Mouse (Mus musculus) forebrain, embryonic 16.5 days (tissue): ENCODE results near the gene Gm3045. TPM values are rescaled to one million over a fixed set of nuclear protein-coding genes. Genes with fewer than 3 reads are reported as not detected.
A peak's percentile ranks its signal among the peaks of the same experiment; 100 is the strongest.

Experiments
- ATAC-seq: fragments of 200-750 bp; cut with Nextera tagmentation; 2 replicates; pipeline ENCODE4 v1.8.0; 2017; ENCODE audit warnings: mild to moderate bottlenecking, moderate library complexity
- H3K27ac ChIP-seq: fragments of 300-500 bp; sonication (generic); 2 replicates; pipeline ENCODE4 v1.5.1; 2014; ENCODE audit warnings: low read length, control low read depth
- H3K27me3 ChIP-seq: fragments of 300-500 bp; sonication (generic); replicated peaks from 2 replicates; pipeline ENCODE4 v1.6.1; 2014; ENCODE audit warnings: low read length; ENCODE audit not compliant: control insufficient read depth, insufficient read depth
- H3K36me3 ChIP-seq: fragments of 300-500 bp; sonication (generic); 2 replicates; pipeline ENCODE4 v1.6.1; 2014; ENCODE audit not compliant: control insufficient read depth, insufficient read depth
- H3K4me1 ChIP-seq: fragments of 300-500 bp; sonication (generic); replicated peaks from 2 replicates; pipeline ENCODE4 v1.6.1; 2014; ENCODE audit warnings: low read length; ENCODE audit not compliant: control insufficient read depth, insufficient read depth
- H3K4me2 ChIP-seq: fragments of 300-500 bp; sonication (generic); 2 replicates; pipeline ENCODE4 v1.6.1; 2014; ENCODE audit warnings: mild to moderate bottlenecking, low read length, control low read depth
- H3K4me3 ChIP-seq: fragments of 300-500 bp; sonication (generic); replicated peaks from 2 replicates; pipeline ENCODE4 v1.5.1; 2014; ENCODE audit warnings: mild to moderate bottlenecking, low read length, control low read depth
- H3K9ac ChIP-seq: fragments of 300-500 bp; sonication (generic); replicated peaks from 2 replicates; pipeline ENCODE4 v1.6.1; 2014; ENCODE audit warnings: low read depth, low read length, control low read depth
- H3K9me3 ChIP-seq: fragments of 300-500 bp; sonication (generic); 2 replicates; pipeline ENCODE4 v1.6.1; 2016; ENCODE audit warnings: low read length; ENCODE audit not compliant: control insufficient read depth
- WGBS: fragments of 180-500 bp; shearing (Covaris S2); extraction: QIAGEN DNeasy Blood & Tissue Kit; methylation state at CpG from one replicate; pipeline ENCODE4 v1.1.7; 2014; 5-methylcytosine and 5-hydroxymethylcytosine counted together
- polyA plus RNA-seq: library from polyadenylated mRNA; unstranded; fragments of >200 nt; fragmentation: Nextera tagmentation; extraction: Ambion mirVana; gene quantifications from 2 replicates; pipeline ENCODE4 v1.2.1, GENCODE M21; 2015

Gene Gm3045
- polyA plus RNA-seq, 1 experiment from 2014 or later: not detected

DNA sequence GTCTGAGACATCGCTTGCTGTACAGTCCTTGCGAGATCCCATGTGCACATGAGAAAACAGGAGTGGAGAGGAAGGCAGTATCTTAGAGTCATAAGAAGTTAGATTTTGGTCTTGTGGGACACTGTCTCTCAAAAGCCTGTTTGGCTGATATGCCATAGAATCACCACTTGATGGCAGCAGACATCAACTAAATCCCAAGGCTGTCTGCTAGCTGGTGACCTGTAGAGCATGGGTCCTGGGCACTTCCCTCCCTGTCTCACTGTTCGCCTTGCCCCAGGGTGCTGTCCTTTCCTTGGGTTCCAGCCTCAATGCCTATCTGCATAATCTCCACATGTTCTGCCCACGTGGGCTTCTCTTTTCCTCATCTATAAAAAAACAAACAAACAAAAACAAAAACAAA, 49.0 kb downstream of the Gm3045 start:
- Histone ChIP-seq H3K9ac (no peak overlapping the region), H3K27me3 (no peaks in the 10 kb centered on the region), H3K9me3 (no peaks in the 10 kb centered on the region), H3K4me1 (peaks cover 11% of the 10 kb centered on the region), H3K27ac (no peak overlapping the region), H3K36me3 (no peaks in the 10 kb centered on the region), H3K4me3 (no peak overlapping the region), H3K4me2 (no peak overlapping the region)
- peak; percentile 47 for ATAC-seq
- 35% methylated on average over 4 of the region's 4 CpGs for WGBS

DNA sequence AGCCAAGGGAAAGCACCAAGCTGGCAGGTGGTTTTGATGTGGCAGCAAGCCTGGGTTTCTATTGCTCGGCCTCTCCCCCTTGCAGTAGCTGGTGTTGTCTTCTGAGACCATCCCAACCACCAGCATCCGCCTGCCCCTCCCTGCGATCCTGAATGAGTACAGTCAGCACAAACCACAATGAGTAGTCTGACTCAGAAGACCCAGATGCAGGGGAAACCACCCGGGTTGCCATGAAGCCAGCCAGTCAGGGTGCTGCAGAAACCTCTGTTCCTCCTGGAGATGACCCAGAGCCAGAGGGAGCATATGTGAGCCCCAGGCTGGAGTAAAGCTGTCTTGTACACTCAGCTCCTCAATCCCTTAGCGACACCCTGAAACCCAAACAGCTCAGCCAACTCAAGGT, 50.4 kb downstream of the Gm3045 start:
- no peaks in the 10 kb centered on the region for H3K27me3 ChIP-seq
- WGBS: 65% methylated on average over 5 of the region's 5 CpGs
- H3K36me3 ChIP-seq: no peaks in the 10 kb centered on the region
- no peak overlapping the region for H3K4me2 ChIP-seq
- 0 out of 2 replicates have a peak, but pooled peaks have one; percentile 24 for ATAC-seq
- no peak overlapping the region for H3K27ac ChIP-seq
- no peak overlapping the region for H3K9ac ChIP-seq
- H3K4me3 ChIP-seq: no peak overlapping the region
- peaks cover 11% of the 10 kb centered on the region for H3K4me1 ChIP-seq
- H3K9me3 ChIP-seq: no peaks in the 10 kb centered on the region

DNA sequence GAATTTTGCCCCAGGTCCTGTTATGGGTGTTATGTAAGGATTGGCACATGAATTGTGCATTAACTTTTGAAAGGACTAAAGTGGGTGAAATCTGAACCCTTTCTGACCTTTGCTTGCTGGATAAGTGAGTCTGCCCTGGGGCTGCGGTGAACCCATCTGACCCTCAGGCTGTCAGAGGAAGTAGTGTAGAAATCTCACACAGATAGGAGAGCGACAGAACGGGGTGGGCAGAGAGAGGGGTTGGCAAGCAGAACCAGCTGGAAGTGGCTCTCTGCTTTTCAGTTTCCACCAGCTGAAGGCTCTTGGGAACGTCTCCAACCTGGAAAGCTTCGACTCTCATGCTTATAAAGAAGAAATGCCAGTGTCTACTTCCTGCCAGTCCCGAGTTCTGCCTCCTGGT, 50.9 kb downstream of the Gm3045 start:
- no peak overlapping the region for H3K4me2 ChIP-seq
- peaks cover 11% of the 10 kb centered on the region for H3K4me1 ChIP-seq
- WGBS: 40% methylated on average over 6 of the region's 6 CpGs
- H3K4me3 ChIP-seq: no peak overlapping the region
- H3K9me3 ChIP-seq: no peaks in the 10 kb centered on the region
- H3K27ac ChIP-seq: no peak overlapping the region
- no peaks in the 10 kb centered on the region for H3K27me3 ChIP-seq
- no peaks in the 10 kb centered on the region for H3K36me3 ChIP-seq
- no peak overlapping the region for H3K9ac ChIP-seq
- ATAC-seq: peak; percentile 68

DNA sequence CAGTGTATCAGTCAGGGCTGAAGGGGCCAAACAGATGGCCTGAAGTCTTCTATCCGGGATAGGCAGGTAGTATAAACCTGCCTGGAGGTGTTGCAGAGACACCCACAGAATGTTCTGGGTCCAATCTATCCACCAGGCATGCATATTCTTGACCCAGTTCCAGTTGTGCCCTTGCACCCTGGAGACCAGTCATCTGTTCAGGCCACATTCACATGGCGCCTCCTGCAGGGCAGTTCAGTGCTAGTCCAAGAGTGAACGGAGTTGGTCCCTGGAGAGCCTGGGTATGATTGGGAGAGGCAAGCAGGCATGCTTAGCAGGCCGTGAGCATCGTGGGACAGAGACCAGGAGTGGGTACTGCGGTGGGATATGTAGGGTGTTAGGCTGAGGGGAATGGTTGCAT, 51.6 kb downstream of the Gm3045 start:
- peaks cover 11% of the 10 kb centered on the region for H3K4me1 ChIP-seq
- no peak overlapping the region for H3K9ac ChIP-seq
- H3K27me3 ChIP-seq: no peaks in the 10 kb centered on the region
- H3K27ac ChIP-seq: no peak overlapping the region
- H3K9me3 ChIP-seq: no peaks in the 10 kb centered on the region
- H3K4me3 ChIP-seq: no peak overlapping the region
- ATAC-seq: no peak
- H3K36me3 ChIP-seq: no peaks in the 10 kb centered on the region
- WGBS: 81% methylated on average over 6 of the region's 6 CpGs
- no peak overlapping the region for H3K4me2 ChIP-seq

DNA sequence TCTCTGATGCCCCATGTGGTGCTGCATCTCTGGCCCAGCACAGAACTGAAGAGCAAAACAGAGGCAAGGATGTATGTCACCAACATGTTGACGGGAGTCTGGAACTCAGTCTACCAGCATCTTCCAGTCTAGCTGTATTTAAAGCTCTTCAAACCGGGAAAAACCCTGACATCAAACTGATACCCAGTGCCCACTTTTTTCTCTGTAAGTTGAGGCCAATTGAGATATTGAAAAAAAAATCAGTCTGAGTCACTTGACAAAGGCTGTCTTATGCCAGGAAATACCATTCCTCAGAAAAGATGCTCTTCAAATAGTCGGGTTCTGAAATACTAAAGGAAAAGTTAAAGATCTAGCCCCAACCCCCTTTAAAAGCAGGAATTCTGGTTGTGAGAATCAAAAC, 55.8 kb downstream of the Gm3045 start, which contains the start of gene Il9:
Gene Il9 (minus strand): TSS at position 101 of the 400 bp plus-strand sequence.
- Histone ChIP-seq H3K9ac (no peak within 1 kb of the TSS), H3K27me3 (no peaks in the 10 kb centered on the region), H3K27ac (no peak within 1 kb of the TSS), H3K9me3 (no peaks in the 10 kb centered on the region), H3K4me2 (no peak within 1 kb of the TSS), H3K4me3 (no peak within 1 kb of the TSS), H3K36me3 (no peaks in the 10 kb centered on the region), H3K4me1 (peaks cover 8% of the 10 kb centered on the region)
- no peak for ATAC-seq
- WGBS: 83% methylated on average over 3 of the region's 3 CpGs

Other genes starting within 250 kb of the Gm3045 start
- gene Tifab, start 247.7 kb upstream of the Gm3045 start, polyA plus RNA-seq: 0.91 and 1.2 TPM in 2 replicates
- gene Neurog1, start 174.4 kb upstream of the Gm3045 start, polyA plus RNA-seq: 2.3 and 2.6 TPM in 2 replicates
- 12.8 and 20.9 TPM in 2 replicates for gene Cxcl14, start 130.0 kb upstream of the Gm3045 start, polyA plus RNA-seq
- gene Slc25a48, start 11.8 kb downstream of the Gm3045 start, polyA plus RNA-seq: not detected in 2 replicates
- gene Il9, start 55.7 kb downstream of the Gm3045 start, polyA plus RNA-seq: not detected in 2 replicates
- 1.8 and 2.9 TPM in 2 replicates for gene Fbxl21, start 95.9 kb downstream of the Gm3045 start, polyA plus RNA-seq
- gene Lect2, start 121.9 kb downstream of the Gm3045 start, polyA plus RNA-seq: not detected in 2 replicates
- gene Tgfbi, start 182.9 kb downstream of the Gm3045 start, polyA plus RNA-seq: 3.8 and 4.7 TPM in 2 replicates